Mouse (Mus musculus) forebrain, embryonic 15.5 days (tissue): ENCODE results near the gene Nfe2. TPM values are rescaled to one million over a fixed set of nuclear protein-coding genes. Genes with fewer than 3 reads are reported as not detected.

Source experiments
- ATAC-seq: fragments of 200-750 bp; cut with Nextera tagmentation; replicated peaks from 2 replicates; pipeline ENCODE4 v1.8.0; 2017; ENCODE audit warnings: mild to moderate bottlenecking, moderate TSS enrichment, moderate library complexity
- H3K27ac ChIP-seq: fragments of 300-500 bp; sonication (generic); replicated peaks from 2 replicates; pipeline ENCODE4 v1.5.1; 2015; ENCODE audit warnings: mild to moderate bottlenecking, inconsistent platforms
- H3K27me3 ChIP-seq: fragments of 300-500 bp; sonication (generic); 2 replicates; pipeline ENCODE4 v1.6.1; 2015; ENCODE audit warnings: inconsistent platforms
- H3K36me3 ChIP-seq: fragments of 300-500 bp; sonication (generic); 2 replicates; pipeline ENCODE4 v1.6.1; 2015; ENCODE audit warnings: mild to moderate bottlenecking, inconsistent platforms
- H3K4me1 ChIP-seq: fragments of 300-500 bp; sonication (generic); 2 replicates; pipeline ENCODE4 v1.6.1; 2015; ENCODE audit warnings: inconsistent platforms
- H3K4me2 ChIP-seq: fragments of 300-500 bp; sonication (generic); replicated peaks from 2 replicates; pipeline ENCODE4 v1.6.1; 2015; ENCODE audit warnings: mild to moderate bottlenecking, inconsistent platforms
- H3K4me3 ChIP-seq: fragments of 300-500 bp; sonication (generic); 2 replicates; pipeline ENCODE4 v1.5.1; 2015; ENCODE audit warnings: mild to moderate bottlenecking, inconsistent platforms
- H3K9ac ChIP-seq: fragments of 300-500 bp; sonication (generic); replicated peaks from 2 replicates; pipeline ENCODE4 v1.6.1; 2015; ENCODE audit warnings: mild to moderate bottlenecking, inconsistent platforms
- H3K9me3 ChIP-seq: fragments of 300-500 bp; sonication (generic); 2 replicates; pipeline ENCODE4 v1.6.1; 2016; ENCODE audit warnings: inconsistent platforms
- WGBS: fragments of 180-500 bp; shearing (Covaris S2); methylation state at CpG from one replicate; pipeline ENCODE4 v1.1.7; 2015; ENCODE audit warnings: mixed read lengths; 5-methylcytosine and 5-hydroxymethylcytosine counted together
- polyA plus RNA-seq: library from polyadenylated mRNA; unstranded; fragments of >200 nt; fragmentation: Nextera tagmentation; extraction: Ambion mirVana; gene quantifications from 2 replicates; pipeline ENCODE4 v1.2.1, GENCODE M21; 2015

The Nfe2 gene
- 0.38 and 0.63 TPM in 2 replicates for polyA plus RNA-seq

DNA sequence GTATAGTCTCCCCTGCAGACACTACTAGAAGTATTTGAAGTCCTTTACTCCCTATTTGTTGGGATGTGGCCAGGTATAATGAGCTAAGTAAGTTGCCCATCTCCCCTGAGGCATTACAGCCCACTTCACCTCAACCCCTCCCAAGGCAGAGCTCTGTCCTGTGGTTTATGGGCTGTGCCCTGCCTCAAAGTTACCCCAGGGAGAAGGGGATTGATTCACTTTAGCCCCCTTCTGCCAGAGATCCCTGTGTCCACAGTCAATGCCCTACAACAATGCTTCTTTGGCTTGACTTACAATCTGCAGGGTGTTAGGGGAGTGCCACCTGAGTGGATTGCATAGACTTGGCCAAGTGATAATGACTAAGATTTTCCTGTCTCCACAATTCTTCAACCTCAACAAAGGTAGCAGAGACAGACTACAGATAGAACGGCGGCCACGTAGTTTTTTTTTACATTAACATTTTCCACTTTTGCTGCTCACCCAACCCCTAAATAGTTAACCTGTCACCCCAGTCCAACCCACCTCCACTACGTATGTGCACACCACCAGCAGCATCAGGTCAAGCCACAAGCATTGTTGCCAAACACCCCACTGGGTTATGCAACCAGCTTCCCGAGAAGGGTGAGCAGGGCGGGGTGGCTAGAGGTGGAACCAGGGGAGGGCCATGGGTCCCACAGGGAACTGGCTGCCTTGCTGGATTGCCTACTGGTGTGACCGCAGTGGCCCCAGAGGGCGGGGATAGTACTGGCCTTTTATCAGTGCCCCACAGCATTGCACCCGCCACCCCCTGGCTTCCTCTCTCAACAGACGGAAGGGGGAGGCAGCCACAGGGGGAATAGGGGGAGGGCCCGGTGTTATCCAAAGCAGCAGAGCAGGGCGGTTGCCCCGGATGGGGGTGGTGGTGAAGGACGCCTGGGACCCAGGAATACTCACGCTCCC is at the start of gene Nfe2:
Gene Nfe2, minus strand, starts transcription at position 614 of the 939 bp plus-strand sequence.
- Histone ChIP-seq H3K36me3 (no peaks in the 10 kb centered on the region), H3K4me3 (no peak within 1 kb of the TSS), H3K4me1 (peaks cover 6% of the 10 kb centered on the region), H3K27ac (no peak within 1 kb of the TSS), H3K9ac (no peak within 1 kb of the TSS), H3K9me3 (no peaks in the 10 kb centered on the region), H3K27me3 (peaks cover 5% of the 10 kb centered on the region; the same call in 1 of the 2 replicates), H3K4me2 (no peak within 1 kb of the TSS)
- WGBS, result 15% methylated on average over 15 of the region's 15 CpGs
- no peak for ATAC-seq

- Histone ChIP-seq H3K9ac (no peak overlapping the region), H3K4me1 (peaks cover 42% of the 10 kb centered on the region)
- no peak for ATAC-seq
Observed at GRCm38 (mm10) chr15:103307125-103307524, 48.9 kb upstream of the Nfe2 start.

DNA sequence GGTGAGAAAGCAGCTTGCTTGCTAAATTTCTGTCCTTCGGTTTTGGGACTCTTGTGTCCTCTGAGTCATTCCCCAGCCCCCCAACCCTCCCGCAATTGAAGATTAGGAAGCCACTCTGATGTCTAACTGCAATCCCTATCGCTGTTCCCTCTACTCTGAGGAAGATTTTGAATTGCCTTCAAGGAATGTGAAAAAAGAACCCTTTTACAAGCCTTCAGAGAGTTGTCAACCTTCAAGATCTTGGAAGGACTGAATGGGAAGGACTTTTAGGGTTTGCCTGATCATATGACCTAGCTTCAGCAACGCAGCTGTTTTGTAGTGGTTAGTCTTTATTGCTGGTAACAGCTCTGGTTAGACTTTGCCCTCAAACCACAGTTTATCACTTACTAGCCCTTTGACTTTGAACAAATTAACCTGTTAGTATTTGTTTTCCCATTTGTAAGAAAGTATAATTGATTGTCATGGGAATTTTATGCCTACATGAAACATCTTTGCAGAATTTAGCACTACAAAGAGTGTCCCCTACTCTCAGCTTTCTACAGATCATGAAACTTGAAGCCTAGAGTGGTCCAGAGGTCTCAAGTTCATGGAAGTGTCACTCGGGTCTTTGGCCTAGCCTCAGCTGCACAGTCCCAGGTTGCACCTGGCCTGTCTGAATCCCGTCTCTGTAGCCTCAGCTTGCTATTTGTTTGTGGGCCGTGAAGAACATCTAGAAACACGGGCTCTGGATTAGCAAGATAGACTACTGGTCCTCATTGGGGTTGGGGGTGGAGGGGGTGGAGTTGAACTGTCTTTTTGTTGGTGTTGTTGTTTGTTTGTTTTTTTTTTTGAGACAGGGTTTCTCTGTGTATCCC is 47.8 kb upstream of the Nfe2 start:
- Histone ChIP-seq H3K9me3 (no peaks in the 10 kb centered on the region), H3K27me3 (no peaks in the 10 kb centered on the region), H3K4me1 (peaks cover 52% of the 10 kb centered on the region), H3K4me2 (peak overlapping the region; percentile 76), H3K27ac (peak overlapping the region; percentile 99), H3K9ac (peak overlapping the region; percentile 70), H3K36me3 (no peaks in the 10 kb centered on the region), H3K4me3 (peak overlapping the region; percentile 41)
- 33% methylated on average over 8 of the region's 8 CpGs for WGBS
- no peak for ATAC-seq

More at GRCm38 (mm10) chr15:103307125-103307524, 48.9 kb upstream of the Nfe2 start:
- Histone ChIP-seq H3K27ac (peak overlapping the region; percentile 99), H3K36me3 (no peaks in the 10 kb centered on the region), H3K4me2 (no peak overlapping the region), H3K9me3 (no peaks in the 10 kb centered on the region), H3K27me3 (no peaks in the 10 kb centered on the region), H3K4me3 (no peak overlapping the region)
- WGBS, result 1% methylated on average over 7 of the region's 7 CpGs

GRCm38 (mm10) chr15:103305070-103305678 is 47.0 kb upstream of the Nfe2 start:
- H3K9me3 ChIP-seq, result no peaks in the 10 kb centered on the region
- H3K27me3 ChIP-seq, result no peaks in the 10 kb centered on the region
- H3K4me3 ChIP-seq, result peak overlapping the region; percentile 50
- H3K4me1 ChIP-seq, result peaks cover 61% of the 10 kb centered on the region
- peak; percentile 96 for ATAC-seq
- peak overlapping the region; percentile 76 for H3K4me2 ChIP-seq
- peak overlapping the region; percentile 78 for H3K9ac ChIP-seq
- H3K36me3 ChIP-seq, result no peaks in the 10 kb centered on the region
- WGBS, result under 1% methylated on average over 71 of the region's 71 CpGs
- H3K27ac ChIP-seq, result peak overlapping the region; percentile 99

- Histone ChIP-seq H3K4me3 (peak overlapping the region; percentile 50), H3K4me1 (peaks cover 66% of the 10 kb centered on the region), H3K9me3 (no peaks in the 10 kb centered on the region), H3K4me2 (peak overlapping the region; percentile 76), H3K27me3 (no peaks in the 10 kb centered on the region), H3K9ac (peak overlapping the region; percentile 78), H3K36me3 (no peaks in the 10 kb centered on the region), H3K27ac (peak overlapping the region; percentile 99)
- WGBS, result 0% methylated on average over 9 of the region's 9 CpGs
- ATAC-seq, result peak; percentile 5; the same call in 1 of the 2 replicates
Observed at GRCm38 (mm10) chr15:103304616-103304969, 46.4 kb upstream of the Nfe2 start.

DNA sequence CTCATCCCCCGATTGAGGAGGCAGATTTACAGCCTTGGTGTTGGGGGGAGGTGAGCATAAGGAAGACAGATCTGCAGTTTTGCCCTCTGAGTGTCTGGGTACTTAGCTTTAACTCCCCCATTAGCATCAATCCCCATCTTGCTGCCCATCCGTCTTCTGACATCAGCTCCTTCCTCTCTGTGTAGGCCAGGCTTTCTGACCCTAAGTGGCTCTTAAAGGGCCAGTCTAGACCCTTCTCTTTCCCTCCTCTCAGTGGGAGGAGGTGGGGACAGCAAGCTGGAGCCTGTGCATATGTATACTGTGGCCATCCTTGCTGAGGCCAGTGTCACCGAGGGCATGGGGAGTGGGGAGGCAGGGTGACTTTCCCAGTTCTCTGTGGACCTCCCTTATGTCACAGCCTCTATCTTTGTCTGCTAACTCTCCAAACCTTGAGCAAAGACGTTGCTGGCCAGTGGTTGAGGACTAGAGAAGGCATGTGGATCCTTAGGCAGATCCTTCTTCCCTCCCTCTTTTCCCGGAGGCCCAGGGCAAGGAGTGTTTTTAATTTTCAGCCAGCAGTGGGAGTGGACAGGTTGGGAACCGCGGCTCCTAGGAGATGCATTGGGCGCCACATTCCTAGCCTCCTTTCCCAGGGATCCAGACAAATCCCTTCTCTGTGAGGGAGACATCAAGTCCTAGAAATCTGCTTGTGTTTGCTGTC is 45.9 kb upstream of the Nfe2 start:
- H3K9ac ChIP-seq, result peak overlapping the region; percentile 78
- peak overlapping the region; percentile 99 for H3K27ac ChIP-seq
- H3K9me3 ChIP-seq, result no peaks in the 10 kb centered on the region
- WGBS, result 11% methylated on average over 8 of the region's 8 CpGs
- no peaks in the 10 kb centered on the region for H3K36me3 ChIP-seq
- H3K4me2 ChIP-seq, result peak overlapping the region; percentile 76
- H3K27me3 ChIP-seq, result no peaks in the 10 kb centered on the region
- H3K4me3 ChIP-seq, result peak overlapping the region; percentile 50
- peaks cover 72% of the 10 kb centered on the region for H3K4me1 ChIP-seq
- no peak for ATAC-seq

DNA sequence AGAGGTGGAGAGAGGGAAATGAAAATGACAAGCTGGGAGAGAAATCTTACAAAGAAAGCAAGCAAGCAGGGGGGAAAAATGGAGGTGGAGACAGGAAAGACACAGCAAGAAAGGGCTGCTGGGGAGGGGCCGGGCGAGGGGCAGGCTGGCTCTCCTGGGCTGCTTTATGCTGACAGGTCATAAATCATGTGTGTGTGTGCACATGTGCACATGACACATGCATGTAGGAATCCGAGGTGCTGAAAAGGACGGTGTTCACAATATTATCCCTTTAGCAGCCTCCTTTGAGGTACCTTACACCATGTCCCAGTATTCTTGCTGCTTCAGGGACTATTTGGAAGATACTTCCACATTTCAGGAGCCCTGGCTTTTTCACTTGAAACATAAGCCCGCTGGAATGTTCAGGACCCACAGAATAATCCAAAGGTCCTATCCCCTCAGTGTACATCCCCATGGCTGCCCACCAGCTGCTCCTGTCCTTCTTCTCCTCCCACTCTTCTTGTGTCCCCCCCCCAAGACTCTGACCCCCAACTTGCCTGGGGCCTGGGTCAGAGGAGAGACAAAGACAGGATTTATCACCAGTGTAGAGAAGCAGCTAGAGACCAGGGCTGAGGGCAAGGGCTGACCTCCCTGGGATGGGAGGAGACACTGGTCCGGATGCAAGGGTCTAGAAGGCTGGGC is 44.3 kb upstream of the Nfe2 start:
- 0 out of 2 replicates have a peak overlapping the region, but pooled peaks have one; percentile 16 for H3K9ac ChIP-seq
- peaks cover 87% of the 10 kb centered on the region for H3K4me1 ChIP-seq
- no peaks in the 10 kb centered on the region for H3K27me3 ChIP-seq
- no peak for ATAC-seq
- no peak overlapping the region for H3K4me3 ChIP-seq
- H3K4me2 ChIP-seq, result no peak overlapping the region
- H3K36me3 ChIP-seq, result peaks cover 4% of the 10 kb centered on the region; the same call in 1 of the 2 replicates
- 56% methylated on average over 6 of the region's 6 CpGs for WGBS
- no peaks in the 10 kb centered on the region for H3K9me3 ChIP-seq
- peak overlapping the region; percentile 96 for H3K27ac ChIP-seq

DNA sequence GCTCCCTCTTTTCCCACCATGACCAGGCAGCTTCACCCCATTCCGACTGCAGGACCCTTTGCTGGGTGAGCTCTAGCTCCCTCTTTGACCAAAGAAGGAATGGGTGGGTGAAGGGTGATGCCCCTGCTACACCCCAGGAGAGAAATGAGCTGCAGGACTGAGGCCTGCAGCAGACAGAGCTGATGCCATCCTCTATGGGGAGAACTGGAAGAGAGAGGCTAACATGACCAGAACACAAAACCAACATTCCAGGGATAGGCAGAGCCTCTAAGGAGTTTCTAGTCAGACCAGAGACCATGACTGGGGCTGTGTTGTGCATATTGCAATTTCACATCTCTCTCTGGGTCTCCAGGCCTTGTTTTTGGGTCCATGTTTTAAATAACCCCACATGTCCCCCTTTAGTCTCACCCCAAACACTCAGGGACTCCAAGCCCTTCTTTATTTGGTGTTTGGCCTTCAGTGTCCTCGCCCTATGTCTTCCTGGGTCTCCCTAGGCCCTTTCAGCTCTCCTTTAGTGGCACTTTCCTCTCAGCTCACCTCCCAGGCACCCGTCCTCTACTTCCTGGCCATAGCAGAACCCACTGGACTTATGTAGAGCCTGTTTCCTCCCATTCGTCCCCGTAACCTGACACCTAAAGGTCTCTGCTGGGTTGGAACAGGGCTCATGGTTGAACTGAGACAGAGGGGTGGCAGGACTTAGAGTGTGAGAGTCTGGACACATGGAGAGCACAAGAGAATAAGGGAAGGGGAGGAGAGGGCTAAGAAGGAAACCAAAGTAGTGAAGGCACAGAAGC is 43.5 kb upstream of the Nfe2 start:
- 37% methylated on average over 5 of the region's 5 CpGs for whole genome bisulfite sequencing
- Histone ChIP-seq H3K36me3 (peaks cover 4% of the 10 kb centered on the region; the same call in 1 of the 2 replicates), H3K9me3 (no peaks in the 10 kb centered on the region), H3K4me2 (no peak overlapping the region), H3K27me3 (no peaks in the 10 kb centered on the region), H3K4me1 (peaks cover 88% of the 10 kb centered on the region), H3K9ac (0 out of 2 replicates have a peak overlapping the region, but pooled peaks have one; percentile 16), H3K27ac (peak overlapping the region; percentile 96), H3K4me3 (no peak overlapping the region)
- no peak for ATAC-seq

GRCm38 (mm10) chr15:103301046-103301445 is 42.8 kb upstream of the Nfe2 start:
- peak overlapping the region; percentile 49; the same call in 1 of the 2 replicates for H3K9ac ChIP-seq
- H3K9me3 ChIP-seq, result no peaks in the 10 kb centered on the region
- WGBS, result 15% methylated on average over 2 of the region's 2 CpGs
- H3K27me3 ChIP-seq, result no peaks in the 10 kb centered on the region
- H3K36me3 ChIP-seq, result peaks cover 6% of the 10 kb centered on the region
- no peak overlapping the region for H3K4me3 ChIP-seq
- H3K4me2 ChIP-seq, result no peak overlapping the region
- peaks cover 91% of the 10 kb centered on the region for H3K4me1 ChIP-seq
- peak overlapping the region; percentile 96 for H3K27ac ChIP-seq
- ATAC-seq, result no peak

DNA sequence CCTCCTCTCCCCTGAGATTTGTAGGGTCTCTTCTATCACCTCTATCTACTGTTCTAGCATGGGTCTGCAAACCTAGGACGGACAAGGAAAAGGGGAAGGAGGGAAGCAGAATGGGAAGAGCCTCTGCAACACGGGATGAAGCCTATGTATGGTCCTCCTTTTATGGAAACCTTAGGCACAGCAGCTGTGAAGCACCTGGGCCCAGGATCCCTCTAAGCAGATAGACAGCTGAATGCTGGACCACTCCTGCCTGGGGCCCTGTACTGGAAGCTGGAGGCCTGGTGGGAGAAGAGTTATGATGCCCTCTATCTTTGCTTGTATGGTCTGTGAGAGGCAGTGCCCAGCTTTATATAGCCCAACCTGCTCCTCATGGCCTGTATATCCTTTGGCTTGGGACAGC is 42.4 kb upstream of the Nfe2 start:
- H3K27ac ChIP-seq, result peak overlapping the region; percentile 96
- ATAC-seq, result no peak
- 0% methylated on average over 2 of the region's 2 CpGs for WGBS
- H3K9ac ChIP-seq, result peak overlapping the region; percentile 49
- H3K27me3 ChIP-seq, result no peaks in the 10 kb centered on the region
- H3K4me1 ChIP-seq, result peaks cover 91% of the 10 kb centered on the region
- H3K9me3 ChIP-seq, result no peaks in the 10 kb centered on the region
- peak overlapping the region; percentile 27 for H3K4me3 ChIP-seq
- peak overlapping the region; percentile 53 for H3K4me2 ChIP-seq
- peaks cover 8% of the 10 kb centered on the region for H3K36me3 ChIP-seq
